Mouse (Mus musculus): ENCODE measurements around the gene Brd7. TPM values are rescaled to one million over a fixed set of nuclear protein-coding genes. Genes with fewer than 3 reads are reported as not detected.

Brd7 gene
- total RNA-seq, 1 experiment = 45.5 TPM

- Histone ChIP-seq H3K9ac (ENCODE audit: insufficient read depth, low read depth, low read length, poor library complexity, severe bottlenecking) (no peak overlapping the region), H3K27ac (ENCODE audit: insufficient read depth, low read depth, low read length, poor library complexity, severe bottlenecking) (no peak overlapping the region), H3K36me3 (ENCODE audit: control insufficient read depth, insufficient read depth, low read length, poor library complexity, severe bottlenecking) (peaks cover 35% of the 10 kb centered on the region), H3K9me3 (ENCODE audit: control insufficient read depth, insufficient read depth, low read depth, low read length) (no peaks in the 10 kb centered on the region), H3K4me3 (ENCODE audit: insufficient read depth in 1 of 2, low read depth in 1 of 2, low read length in 2 of 2, poor library complexity in 1 of 2, severe bottlenecking in 1 of 2) (no peak overlapping the region), H3K4me1 (ENCODE audit: control insufficient read depth in 2 of 2, insufficient read depth in 2 of 2, low read length in 2 of 2, poor library complexity in 1 of 2) (no peaks in the 10 kb centered on the region)
- no peak for TF ChIP-seq ZC3H11A (IDR thresholded peaks at IDR 0.05; ENCODE audit: borderline replicate concordance, low read depth, low read length)
- no peak for TF ChIP-seq HCFC1 (IDR thresholded peaks at IDR 0.05; ENCODE audit: borderline replicate concordance, insufficient read depth, low read length)
- TF ChIP-seq CHD2 (IDR thresholded peaks at IDR 0.05; ENCODE audit: low read depth, low read length) = no peak
- no peak for TF ChIP-seq MAFK (IDR thresholded peaks at IDR 0.05; ENCODE audit: insufficient read depth, low read depth, low read length)
- no peak for TF ChIP-seq ZNF384 (IDR thresholded peaks at IDR 0.05; ENCODE audit: low read depth, low read length)
- no peak for DNase-seq (ENCODE audit: low read depth, low spot score)
- in situ Hi-C loops (cut with MboI; ENCODE audit: low sequenced_read_pairs in 2 of 2, unreplicated experiment in 2 of 2) = no loop called here
Observed at GRCm38 (mm10) chr8:88342026-88342425, 20.0 kb downstream of the Brd7 start.

GRCm38 (mm10) chr8:88339887-88340695, 21.9 kb downstream of the Brd7 start:
- Histone ChIP-seq H3K27ac (ENCODE audit: insufficient read depth, low read depth, low read length, poor library complexity, severe bottlenecking) (no peak overlapping the region), H3K9me3 (ENCODE audit: control insufficient read depth, insufficient read depth, low read depth, low read length) (no peaks in the 10 kb centered on the region), H3K9ac (ENCODE audit: insufficient read depth, low read depth, low read length, poor library complexity, severe bottlenecking) (no peak overlapping the region), H3K36me3 (ENCODE audit: control insufficient read depth, insufficient read depth, low read length, poor library complexity, severe bottlenecking) (peaks cover 25% of the 10 kb centered on the region), H3K4me1 (ENCODE audit: control insufficient read depth in 2 of 2, insufficient read depth in 2 of 2, low read length in 2 of 2, poor library complexity in 1 of 2) (no peaks in the 10 kb centered on the region), H3K4me3 (ENCODE audit: insufficient read depth in 1 of 2, low read depth in 1 of 2, low read length in 2 of 2, poor library complexity in 1 of 2, severe bottlenecking in 1 of 2) (no peak overlapping the region)
- in situ Hi-C loops (cut with MboI; ENCODE audit: low sequenced_read_pairs in 2 of 2, unreplicated experiment in 2 of 2) = no loop called here
- no peak for TF ChIP-seq MAFK (IDR thresholded peaks at IDR 0.05; ENCODE audit: insufficient read depth, low read depth, low read length)
- TF ChIP-seq ZC3H11A (IDR thresholded peaks at IDR 0.05; ENCODE audit: borderline replicate concordance, low read depth, low read length) = no peak
- no peak for TF ChIP-seq CHD2 (IDR thresholded peaks at IDR 0.05; ENCODE audit: low read depth, low read length)
- TF ChIP-seq ZNF384 (IDR thresholded peaks at IDR 0.05; ENCODE audit: low read depth, low read length) = no peak
- no peak for TF ChIP-seq HCFC1 (IDR thresholded peaks at IDR 0.05; ENCODE audit: borderline replicate concordance, insufficient read depth, low read length)
- no peak for DNase-seq (ENCODE audit: low read depth, low spot score)

DNA sequence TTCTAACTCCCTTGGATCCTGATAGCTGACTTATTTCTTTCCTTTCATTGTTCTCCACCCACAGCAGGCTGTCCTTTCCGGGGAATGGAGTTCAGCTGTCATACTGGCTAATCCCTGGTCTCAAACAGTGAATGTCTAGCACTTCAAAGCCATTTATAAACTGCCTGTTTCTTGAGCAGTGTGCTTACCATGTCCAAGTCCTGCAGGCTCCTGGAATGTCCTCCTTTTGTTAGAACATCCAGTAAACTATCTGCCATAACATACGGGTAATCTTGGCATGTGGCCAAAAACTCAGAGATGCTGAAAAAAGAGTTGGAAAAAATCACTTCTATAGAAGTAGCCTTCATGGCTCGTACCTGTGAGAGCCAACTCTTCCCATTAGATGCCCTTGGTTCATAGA, 22.8 kb downstream of the Brd7 start:
- Histone ChIP-seq H3K9me3 (ENCODE audit: control insufficient read depth, insufficient read depth, low read depth, low read length) (no peaks in the 10 kb centered on the region), H3K36me3 (ENCODE audit: control insufficient read depth, insufficient read depth, low read length, poor library complexity, severe bottlenecking) (peaks cover 23% of the 10 kb centered on the region)
- DNase-seq (ENCODE audit: low read depth, low spot score) = no peak

GRCm38 (mm10) chr8:88334975-88335374, 27.0 kb downstream of the Brd7 start:
- H3K9ac ChIP-seq (ENCODE audit: insufficient read depth, low read depth, low read length, poor library complexity, severe bottlenecking) = no peak overlapping the region
- H3K36me3 ChIP-seq (ENCODE audit: control insufficient read depth, insufficient read depth, low read length, poor library complexity, severe bottlenecking) = peaks cover 31% of the 10 kb centered on the region
- TF ChIP-seq ZNF384 (IDR thresholded peaks at IDR 0.05; ENCODE audit: low read depth, low read length) = no peak
- no peaks in the 10 kb centered on the region for H3K4me1 ChIP-seq (ENCODE audit: control insufficient read depth in 2 of 2, insufficient read depth in 2 of 2, low read length in 2 of 2, poor library complexity in 1 of 2)
- H3K4me3 ChIP-seq (ENCODE audit: insufficient read depth in 1 of 2, low read depth in 1 of 2, low read length in 2 of 2, poor library complexity in 1 of 2, severe bottlenecking in 1 of 2) = no peak overlapping the region
- H3K9me3 ChIP-seq (ENCODE audit: control insufficient read depth, insufficient read depth, low read depth, low read length) = no peaks in the 10 kb centered on the region
- no peak for DNase-seq (ENCODE audit: low read depth, low spot score)
- in situ Hi-C loops (cut with MboI; ENCODE audit: low sequenced_read_pairs in 2 of 2, unreplicated experiment in 2 of 2) = no loop called here
- H3K27ac ChIP-seq (ENCODE audit: insufficient read depth, low read depth, low read length, poor library complexity, severe bottlenecking) = no peak overlapping the region

More for the DNA sequence above, 22.8 kb downstream of the Brd7 start:
- Histone ChIP-seq H3K9ac (ENCODE audit: insufficient read depth, low read depth, low read length, poor library complexity, severe bottlenecking) (no peak overlapping the region), H3K4me1 (ENCODE audit: control insufficient read depth in 2 of 2, insufficient read depth in 2 of 2, low read length in 2 of 2, poor library complexity in 1 of 2) (no peaks in the 10 kb centered on the region), H3K27ac (ENCODE audit: insufficient read depth, low read depth, low read length, poor library complexity, severe bottlenecking) (no peak overlapping the region), H3K4me3 (ENCODE audit: insufficient read depth in 1 of 2, low read depth in 1 of 2, low read length in 2 of 2, poor library complexity in 1 of 2, severe bottlenecking in 1 of 2) (no peak overlapping the region)
- in situ Hi-C loops (cut with MboI; ENCODE audit: low sequenced_read_pairs in 2 of 2, unreplicated experiment in 2 of 2) = no loop called here
- TF ChIP-seq ZC3H11A (IDR thresholded peaks at IDR 0.05; ENCODE audit: borderline replicate concordance, low read depth, low read length) (no peak), CHD2 (IDR thresholded peaks at IDR 0.05; ENCODE audit: low read depth, low read length) (no peak), MAFK (IDR thresholded peaks at IDR 0.05; ENCODE audit: insufficient read depth, low read depth, low read length) (no peak), ZNF384 (IDR thresholded peaks at IDR 0.05; ENCODE audit: low read depth, low read length) (no peak)

GRCm38 (mm10) chr8:88334384-88334783, 27.6 kb downstream of the Brd7 start:
- TF ChIP-seq HCFC1 (IDR thresholded peaks at IDR 0.05; ENCODE audit: borderline replicate concordance, insufficient read depth, low read length) (no peak), ZNF384 (IDR thresholded peaks at IDR 0.05; ENCODE audit: low read depth, low read length) (no peak), ZC3H11A (IDR thresholded peaks at IDR 0.05; ENCODE audit: borderline replicate concordance, low read depth, low read length) (no peak), MAFK (IDR thresholded peaks at IDR 0.05; ENCODE audit: insufficient read depth, low read depth, low read length) (no peak), CHD2 (IDR thresholded peaks at IDR 0.05; ENCODE audit: low read depth, low read length) (no peak)
- DNase-seq (ENCODE audit: low read depth, low spot score) = no peak
- Histone ChIP-seq H3K4me3 (ENCODE audit: insufficient read depth in 1 of 2, low read depth in 1 of 2, low read length in 2 of 2, poor library complexity in 1 of 2, severe bottlenecking in 1 of 2) (no peak overlapping the region), H3K36me3 (ENCODE audit: control insufficient read depth, insufficient read depth, low read length, poor library complexity, severe bottlenecking) (peaks cover 29% of the 10 kb centered on the region), H3K9ac (ENCODE audit: insufficient read depth, low read depth, low read length, poor library complexity, severe bottlenecking) (no peak overlapping the region), H3K4me1 (ENCODE audit: control insufficient read depth in 2 of 2, insufficient read depth in 2 of 2, low read length in 2 of 2, poor library complexity in 1 of 2) (no peaks in the 10 kb centered on the region), H3K27ac (ENCODE audit: insufficient read depth, low read depth, low read length, poor library complexity, severe bottlenecking) (no peak overlapping the region), H3K9me3 (ENCODE audit: control insufficient read depth, insufficient read depth, low read depth, low read length) (no peaks in the 10 kb centered on the region)
- in situ Hi-C loops (cut with MboI; ENCODE audit: low sequenced_read_pairs in 2 of 2, unreplicated experiment in 2 of 2) = no loop called here
